In the genomic region with DNA sequence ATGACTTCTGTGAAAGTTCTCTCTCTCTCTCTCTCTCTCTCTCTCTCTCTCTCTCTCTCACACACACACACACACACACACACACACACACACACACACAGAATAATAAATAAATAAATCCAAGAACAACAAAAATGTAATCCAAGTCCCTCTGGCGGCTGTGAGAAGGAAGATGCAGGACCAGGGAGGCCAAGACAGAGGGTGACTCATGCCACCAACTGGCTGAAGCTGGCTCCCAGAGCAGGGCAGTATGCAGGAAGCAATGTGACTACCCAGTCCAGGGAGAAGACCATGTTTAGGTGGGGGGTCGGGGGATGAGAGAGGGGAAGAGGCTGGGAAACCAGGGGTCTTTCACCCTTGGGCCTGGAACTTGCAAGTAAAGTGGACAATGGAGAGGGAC, we compare ENCODE assay signal across 14 mouse cellular contexts. TPM values are rescaled to one million over a fixed set of nuclear protein-coding genes. Genes with fewer than 3 reads are reported as not detected.
DNase-seq lines count a peak whose midpoint lies in the region; ATAC-seq and TF ChIP-seq lines count a peak whose summit lies in the region.
"Had no signal": no experiment of that assay in that cellular context is flagged by ENCODE, and none has a peak within 500 bp of the region (broad histone marks: within the 10 kb centered on the region; RNA-seq: fewer than 3 reads in every experiment).

No protein-coding gene starts in this region.

- H3K9ac ChIP-seq in heart, adult 2 months (ENCODE audit: low read depth, low read length): no peak overlapping the region
- H3K9ac ChIP-seq in liver, embryonic 14.5 days (replicated peaks): no peak overlapping the region
- no peak overlapping the region for H3K9ac ChIP-seq in liver, embryonic 11.5 days (ENCODE audit: low read depth, low read length)
- no peak overlapping the region for H3K9ac ChIP-seq in midbrain, embryonic 13.5 days (replicated peaks)
- H3K9ac ChIP-seq: forebrain, embryonic 12.5 days; liver, embryonic 15.5 days; stomach, embryonic 15.5 days had no signal

- no peak overlapping the region for H3K4me2 ChIP-seq in liver, embryonic 14.5 days (ENCODE audit: low read depth)
- no peak overlapping the region for H3K4me2 ChIP-seq in liver, embryonic 11.5 days
- H3K4me2 ChIP-seq in midbrain, embryonic 13.5 days (replicated peaks): no peak overlapping the region
- H3K4me2 ChIP-seq: forebrain, embryonic 12.5 days; heart, embryonic 11.5 days; liver, embryonic 15.5 days; stomach, embryonic 15.5 days had no signal

- H3K27me3 ChIP-seq in heart, adult 2 months (ENCODE audit: control insufficient read depth, insufficient read depth, low read length): no peaks in the 10 kb centered on the region
- H3K27me3 ChIP-seq in liver, embryonic 14.5 days (ENCODE audit: control insufficient read depth, insufficient read depth, low read length): peaks cover 3% of the 10 kb centered on the region
- peaks cover 7% of the 10 kb centered on the region for H3K27me3 ChIP-seq in liver, embryonic 11.5 days (replicated peaks; ENCODE audit: control insufficient read depth, insufficient read depth, low read length)
- H3K27me3 ChIP-seq in midbrain, embryonic 13.5 days: peaks cover 18% of the 10 kb centered on the region
- H3K27me3 ChIP-seq: stomach, embryonic 15.5 days had no signal

- H3K79me2 ChIP-seq in heart, adult 2 months (replicated peaks; ENCODE audit: control insufficient read depth, insufficient read depth, low read length): no peaks in the 10 kb centered on the region

- no peak overlapping the region for H3K4me3 ChIP-seq in heart, adult 2 months
- no peak overlapping the region for H3K4me3 ChIP-seq in liver, embryonic 14.5 days (ENCODE audit: insufficient read depth in 1 of 2, low read depth in 2 of 2, low read length in 2 of 2)
- H3K4me3 ChIP-seq in liver, embryonic 11.5 days (ENCODE audit: low read depth, low read length): no peak overlapping the region
- H3K4me3 ChIP-seq in midbrain, embryonic 13.5 days (replicated peaks): no peak overlapping the region
- H3K4me3 ChIP-seq: forebrain, embryonic 12.5 days; liver, embryonic 15.5 days; stomach, embryonic 15.5 days had no signal

- no peaks in the 10 kb centered on the region for H3K9me3 ChIP-seq in liver, embryonic 14.5 days (ENCODE audit: control insufficient read depth, low read length)
- no peaks in the 10 kb centered on the region for H3K9me3 ChIP-seq in liver, embryonic 11.5 days (ENCODE audit: control insufficient read depth, low read length)
- H3K9me3 ChIP-seq in midbrain, embryonic 13.5 days: no peaks in the 10 kb centered on the region
- H3K9me3 ChIP-seq: forebrain, embryonic 12.5 days; liver, embryonic 15.5 days; stomach, embryonic 15.5 days had no signal

- intact Hi-C loops in heart, adult 2 months (cut with DNase I): no loop called here

- no peak overlapping the region for H3K27ac ChIP-seq in heart, adult 2 months
- H3K27ac ChIP-seq in liver, embryonic 14.5 days: no peak overlapping the region
- no peak overlapping the region for H3K27ac ChIP-seq in liver, embryonic 11.5 days (ENCODE audit: low read depth, low read length)
- no peak overlapping the region for H3K27ac ChIP-seq in midbrain, embryonic 13.5 days
- H3K27ac ChIP-seq: forebrain, embryonic 12.5 days; liver, embryonic 15.5 days had no signal

- DNase-seq in heart, adult 2 months: no peak
- no peak for DNase-seq in heart, adult 11 months
- no peak for DNase-seq in liver, embryonic 14.5 days (ENCODE audit: low read depth in 3 of 3, low spot score in 3 of 3)
- DNase-seq in liver, embryonic 11.5 days (ENCODE audit: low spot score): no peak
- DNase-seq in adipocyte (ENCODE audit: low spot score): peak; percentile 90
- DNase-seq in lung, postnatal 4 days: peak; percentile 44 to 54
- DNase-seq: cerebellum, adult 9-10 months; thymus, postnatal 36 days had no signal

- no peak for TF ChIP-seq POLR2A in heart, adult 2 months (IDR thresholded peaks at IDR 0.05; ENCODE audit: insufficient read depth, low read depth, low read length)

- WGBS in heart, adult 2 months: 80% methylated on average over 2 of the region's 2 CpGs
- 53% methylated on average over 2 of the region's 2 CpGs for WGBS in liver, embryonic 14.5 days (ENCODE audit: insufficient replicate concordance)
- WGBS in liver, embryonic 11.5 days: 77% methylated on average over 2 of the region's 2 CpGs
- WGBS in midbrain, embryonic 13.5 days: 80% methylated on average over 2 of the region's 2 CpGs

- peak; percentile 37 for TF ChIP-seq CTCF in heart, adult 2 months (IDR thresholded peaks at IDR 0.05)
- 0 out of 2 replicates have a peak, but pooled peaks have one; percentile 8 for TF ChIP-seq CTCF in liver, embryonic 14.5 days (IDR thresholded peaks at IDR 0.05; ENCODE audit: low read depth)

- ATAC-seq in liver, embryonic 14.5 days (ENCODE audit: insufficient read depth): no peak
- no peak for ATAC-seq in liver, embryonic 11.5 days (replicated peaks; ENCODE audit: low FRiP score)
- no peak for ATAC-seq in inflammation-experienced regulatory T-cells, adult 6 months
- no peak for ATAC-seq in midbrain, embryonic 13.5 days

- H3K36me3 ChIP-seq in heart, adult 2 months (ENCODE audit: control insufficient read depth, insufficient read depth, low read length): no peaks in the 10 kb centered on the region
- H3K36me3 ChIP-seq in liver, embryonic 14.5 days (replicated peaks; ENCODE audit: control insufficient read depth, insufficient read depth, low read depth): no peaks in the 10 kb centered on the region
- no peaks in the 10 kb centered on the region for H3K36me3 ChIP-seq in liver, embryonic 11.5 days (ENCODE audit: control insufficient read depth, insufficient read depth, low read length)
- no peaks in the 10 kb centered on the region for H3K36me3 ChIP-seq in midbrain, embryonic 13.5 days
- H3K36me3 ChIP-seq: forebrain, embryonic 12.5 days; liver, embryonic 15.5 days; stomach, embryonic 15.5 days had no signal

- TF ChIP-seq EP300 in heart, adult 2 months (IDR thresholded peaks at IDR 0.05; ENCODE audit: insufficient read depth, low read depth, low read length): no peak
- TF ChIP-seq EP300 in liver, embryonic 14.5 days (IDR thresholded peaks at IDR 0.05; ENCODE audit: low read depth): no peak

- H3K4me1 ChIP-seq in heart, adult 2 months (ENCODE audit: control insufficient read depth, insufficient read depth, low read length): peaks cover 7% of the 10 kb centered on the region
- H3K4me1 ChIP-seq in liver, embryonic 14.5 days (replicated peaks; ENCODE audit: control insufficient read depth in 2 of 2, insufficient read depth in 2 of 2, low read length in 1 of 2): peaks cover 12 to 20% of the 10 kb centered on the region in 2 experiments
- peaks cover 20% of the 10 kb centered on the region for H3K4me1 ChIP-seq in liver, embryonic 11.5 days (replicated peaks; ENCODE audit: control insufficient read depth, insufficient read depth, low read length)
- H3K4me1 ChIP-seq in midbrain, embryonic 13.5 days (replicated peaks): peaks cover 14% of the 10 kb centered on the region

RNA-seq across cellular contexts. Expression of a gene that starts 1.4 kb away (rescaled TPM):
- under 1 TPM; 0.20 to 0.34 TPM for total RNA-seq in heart, adult 2 months (2021)
- polyA plus RNA-seq in heart, adult 2 months (2012; rRNA removed): 0.85 and 1.4 TPM in 2 replicates
- 9.7 and 10.4 TPM in 2 replicates for polyA plus RNA-seq in liver, embryonic 14.5 days (2012; rRNA removed)
- 7.4 and 8.4 TPM in 2 replicates for polyA plus RNA-seq in liver, embryonic 14.5 days (2014; fragmentation: Nextera tagmentation; extraction: Ambion mirVana)
- 20.0 and 22.7 TPM in 2 replicates for polyA plus RNA-seq in liver, embryonic 11.5 days (2014; fragmentation: Nextera tagmentation; extraction: Ambion mirVana)
- polyA plus RNA-seq in inflammation-experienced regulatory T-cells, adult 6 months (2017; shearing (Covaris generic)): 10 to 100 TPM; 17.6 to 20.9 (median 17.8) TPM
- 4.2 and 4.4 TPM in 2 replicates for polyA plus RNA-seq in midbrain, embryonic 13.5 days (2015; fragmentation: Nextera tagmentation; extraction: Ambion mirVana)

RNA-seq across cellular contexts. Expression of a gene that starts 42.1 kb away (rescaled TPM):
- 10 to 100 TPM; 14.5 to 16.6 TPM for total RNA-seq in heart, adult 2 months (2021)
- 32.2 and 39.4 TPM in 2 replicates for polyA plus RNA-seq in heart, adult 2 months (2012; rRNA removed)
- polyA plus RNA-seq in liver, embryonic 14.5 days (2012; rRNA removed): 0.97 and 1.1 TPM in 2 replicates
- 0.95 and 1.2 TPM in 2 replicates for polyA plus RNA-seq in liver, embryonic 14.5 days (2014; fragmentation: Nextera tagmentation; extraction: Ambion mirVana)
- 4.9 and 5.5 TPM in 2 replicates for polyA plus RNA-seq in liver, embryonic 11.5 days (2014; fragmentation: Nextera tagmentation; extraction: Ambion mirVana)
- 1 to 10 TPM in 2 of 3 experiments, under 1 TPM in 1; 0.34 to 1.9 (median 1.8) TPM for polyA plus RNA-seq in inflammation-experienced regulatory T-cells, adult 6 months (2017; shearing (Covaris generic))
- polyA plus RNA-seq in midbrain, embryonic 13.5 days (2015; fragmentation: Nextera tagmentation; extraction: Ambion mirVana): 20.0 and 21.0 TPM in 2 replicates

RNA-seq across cellular contexts. Expression of a gene that starts 51.1 kb away (rescaled TPM):
- under 1 TPM; 0.13 to 0.32 TPM for total RNA-seq in heart, adult 2 months (2021)
- polyA plus RNA-seq in heart, adult 2 months (2012; rRNA removed): 0.20 and 0.82 TPM in 2 replicates
- 0.04 and 0.06 TPM in 2 replicates for polyA plus RNA-seq in liver, embryonic 14.5 days (2012; rRNA removed)
- 0.04 TPM in 1 of 2 replicates, not detected in the other for polyA plus RNA-seq in liver, embryonic 14.5 days (2014; fragmentation: Nextera tagmentation; extraction: Ambion mirVana)
- polyA plus RNA-seq in liver, embryonic 11.5 days (2014; fragmentation: Nextera tagmentation; extraction: Ambion mirVana): 0.14 and 0.34 TPM in 2 replicates
- polyA plus RNA-seq in inflammation-experienced regulatory T-cells, adult 6 months (2017; shearing (Covaris generic)): under 1 TPM in 2 of 3 experiments, not detected in 1; 0.15 to 0.34 TPM
- polyA plus RNA-seq in midbrain, embryonic 13.5 days (2015; fragmentation: Nextera tagmentation; extraction: Ambion mirVana): 0.75 and 0.81 TPM in 2 replicates
- polyA plus RNA-seq: liver, embryonic 15.5 days had no signal

Comparison
In these comparisons a context has a peak if more than half of its experiments do, and no peak if none do; other contexts are left out.
1. DNase-seq: peak in adipocyte (single experiment) and lung, postnatal 4 days (2 of 2); none in heart, adult 2 months (0 of 2), heart, adult 11 months (single experiment), liver, embryonic 14.5 days (0 of 3) and liver, embryonic 11.5 days (single experiment).